Mouse (Mus musculus) neural tube, embryonic 13.5 days (tissue): ENCODE data around the gene Copg2. TPM values are rescaled to one million over a fixed set of nuclear protein-coding genes. Genes with fewer than 3 reads are reported as not detected.

Experiments
- ATAC-seq: fragments of 200-750 bp; cut with Nextera tagmentation; 2 replicates; pipeline ENCODE4 v1.8.0; 2017; ENCODE audit warnings: low read depth, mild to moderate bottlenecking, moderate TSS enrichment, moderate library complexity
- H3K27ac ChIP-seq: fragments of 300-500 bp; sonication (generic); replicated peaks from 2 replicates; pipeline ENCODE4 v1.5.1; 2015; ENCODE audit warnings: moderate library complexity, mild to moderate bottlenecking, inconsistent platforms
- H3K27me3 ChIP-seq: fragments of 300-500 bp; sonication (generic); 2 replicates; pipeline ENCODE4 v1.6.1; 2015; ENCODE audit warnings: mild to moderate bottlenecking, inconsistent platforms
- H3K36me3 ChIP-seq: fragments of 300-500 bp; sonication (generic); 2 replicates; pipeline ENCODE4 v1.6.1; 2015; ENCODE audit warnings: mild to moderate bottlenecking, inconsistent platforms
- H3K4me1 ChIP-seq: fragments of 300-500 bp; sonication (generic); replicated peaks from 2 replicates; pipeline ENCODE4 v1.6.1; 2015; ENCODE audit warnings: inconsistent platforms
- H3K4me2 ChIP-seq: fragments of 300-500 bp; sonication (generic); 2 replicates; pipeline ENCODE4 v1.6.1; 2015; ENCODE audit warnings: inconsistent platforms, mild to moderate bottlenecking, moderate library complexity
- H3K4me3 ChIP-seq: fragments of 300-500 bp; sonication (generic); 2 replicates; pipeline ENCODE4 v1.5.1; 2015; ENCODE audit warnings: mild to moderate bottlenecking, inconsistent platforms
- H3K9ac ChIP-seq: fragments of 300-500 bp; sonication (generic); 2 replicates; pipeline ENCODE4 v1.6.1; 2015; ENCODE audit warnings: moderate library complexity, mild to moderate bottlenecking, inconsistent platforms
- H3K9me3 ChIP-seq: fragments of 300-500 bp; sonication (generic); 2 replicates; pipeline ENCODE4 v1.6.1; 2016; ENCODE audit warnings: inconsistent platforms
- WGBS: fragments of 180-500 bp; shearing (Covaris S2); methylation state at CpG from one replicate; pipeline ENCODE4 v1.1.7; 2015; 5-methylcytosine and 5-hydroxymethylcytosine counted together
- polyA plus RNA-seq: library from polyadenylated mRNA; unstranded; fragments of >200 nt; fragmentation: Nextera tagmentation; extraction: Ambion mirVana; gene quantifications from 2 replicates; pipeline ENCODE4 v1.2.1, GENCODE M21; 2015

The Copg2 gene
- polyA plus RNA-seq, 1 experiment from 2014 or later: 27.6 TPM

DNA sequence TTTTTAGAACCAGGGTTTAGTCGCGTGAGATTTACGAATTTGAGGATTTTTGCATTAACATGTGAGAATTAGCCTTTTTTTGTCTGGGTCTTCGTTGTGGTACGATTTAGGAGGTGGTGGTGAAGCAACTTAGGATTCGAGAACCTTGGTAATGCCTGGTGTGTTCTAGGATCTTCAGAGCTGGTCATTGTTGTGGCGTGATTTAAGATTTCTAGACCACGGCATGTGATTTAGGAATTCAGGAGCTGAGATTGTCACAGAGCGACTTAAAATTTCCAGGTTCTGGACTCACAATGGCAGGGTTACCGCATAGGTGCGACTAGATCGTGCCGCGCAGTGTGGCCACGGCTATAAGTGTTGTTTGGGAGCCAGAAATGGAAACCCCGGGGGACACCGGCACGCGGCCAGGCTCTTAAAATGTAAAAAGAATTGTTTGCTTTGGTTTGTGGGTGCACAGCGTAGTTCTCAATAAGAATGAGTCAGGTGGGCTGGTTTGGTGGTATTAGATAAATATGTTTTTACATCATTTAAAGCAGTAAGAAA, 158.1 kb downstream of the Copg2 start:
- 46% methylated on average over 20 of the region's 20 CpGs for WGBS
- no peak for ATAC-seq
- H3K9me3 ChIP-seq: peaks cover 42% of the 10 kb centered on the region
- no peaks in the 10 kb centered on the region for H3K27me3 ChIP-seq
- H3K27ac ChIP-seq: peak overlapping the region; percentile 89
- H3K9ac ChIP-seq: peak overlapping the region; percentile 87
- peaks cover 19% of the 10 kb centered on the region for H3K36me3 ChIP-seq
- H3K4me1 ChIP-seq: peaks cover 35% of the 10 kb centered on the region
- peak overlapping the region; percentile 62 for H3K4me2 ChIP-seq
- peak overlapping the region; percentile 62 for H3K4me3 ChIP-seq

DNA sequence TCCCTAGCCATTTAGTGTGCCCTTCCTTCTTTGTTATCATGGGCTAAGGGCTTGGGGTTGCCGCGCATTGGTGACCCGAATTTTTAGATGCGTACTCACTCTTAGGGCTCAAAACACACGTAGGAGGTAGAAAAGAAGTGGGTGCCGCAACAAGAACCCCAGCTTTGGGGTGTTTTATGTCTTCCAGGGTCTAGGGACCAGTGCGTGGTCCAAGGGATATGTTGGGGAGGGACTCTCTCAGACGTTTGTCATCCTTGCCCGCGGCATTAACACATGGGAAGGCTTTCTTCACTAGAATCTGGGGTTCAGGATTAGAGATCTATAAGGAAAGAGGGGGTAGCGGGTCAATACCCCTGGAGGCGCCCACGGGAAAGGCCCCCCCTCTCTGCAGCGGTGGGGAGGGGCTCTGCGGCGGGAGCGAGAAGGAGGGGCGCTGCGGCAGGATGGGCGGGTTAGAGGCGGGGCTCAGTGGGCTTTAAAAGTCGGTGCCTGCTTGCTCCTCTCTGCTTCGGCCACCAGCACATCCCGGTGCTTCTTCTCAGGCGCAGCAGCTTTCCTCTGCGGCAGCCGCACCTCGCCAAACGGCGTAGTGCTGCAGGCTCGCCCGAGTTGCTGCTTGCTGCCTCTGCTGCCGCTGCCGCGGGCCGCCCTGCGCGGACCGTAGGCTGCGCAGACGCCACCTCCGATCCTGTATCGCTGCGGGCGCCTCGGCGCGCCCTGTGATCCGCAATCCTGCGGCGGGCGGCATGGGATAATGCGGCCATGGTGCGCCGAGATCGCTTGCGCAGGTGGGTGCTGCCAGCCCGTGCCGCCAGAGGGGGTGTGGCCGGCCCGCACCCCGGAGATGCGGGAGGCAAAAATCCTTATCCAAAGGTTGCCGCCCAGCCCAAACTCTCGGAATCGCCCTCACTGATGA, 158.8 kb downstream of the Copg2 start:
- H3K9ac ChIP-seq: peak overlapping the region; percentile 87
- no peaks in the 10 kb centered on the region for H3K27me3 ChIP-seq
- peak overlapping the region; percentile 62 for H3K4me3 ChIP-seq
- H3K4me1 ChIP-seq: peaks cover 42% of the 10 kb centered on the region
- H3K27ac ChIP-seq: peak overlapping the region; percentile 89
- H3K4me2 ChIP-seq: peak overlapping the region; percentile 62
- H3K9me3 ChIP-seq: peaks cover 42% of the 10 kb centered on the region
- ATAC-seq: peak; percentile 77
- H3K36me3 ChIP-seq: peaks cover 12% of the 10 kb centered on the region
- 47% methylated on average over 61 of the region's 66 CpGs for WGBS

DNA sequence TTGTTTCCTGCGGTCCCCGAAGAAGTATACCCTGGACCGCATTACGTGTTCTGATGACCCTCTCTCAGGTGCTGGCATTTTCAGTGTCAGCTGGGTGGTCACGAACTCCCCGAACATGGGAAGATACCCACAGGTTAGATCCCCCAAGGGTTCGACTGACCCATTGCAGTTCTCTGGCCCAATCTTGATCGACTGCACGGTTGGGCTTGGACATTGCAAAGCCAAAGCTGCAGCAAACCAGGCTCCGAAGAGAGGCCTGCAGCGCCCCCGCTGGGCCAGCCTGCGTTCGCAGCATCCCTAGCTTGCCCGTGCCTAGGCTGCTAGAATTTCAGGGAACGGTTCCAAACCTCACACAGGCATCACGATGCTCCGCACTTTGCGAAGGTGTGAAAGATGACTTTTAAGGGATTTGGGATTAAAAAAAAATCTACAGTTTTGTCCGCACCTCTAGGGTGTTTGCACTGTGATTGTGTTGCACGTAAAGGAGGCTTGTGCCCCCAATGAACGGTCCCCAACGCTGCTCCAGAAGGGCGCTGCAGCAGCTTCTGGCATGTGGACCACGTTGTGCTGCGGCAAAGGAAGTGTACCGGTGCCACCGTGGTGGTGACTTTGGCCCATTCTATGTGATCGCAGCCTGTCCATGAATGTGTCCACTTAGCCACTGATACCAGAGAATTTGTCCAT, 159.6 kb downstream of the Copg2 start:
- Histone ChIP-seq H3K9ac (peak overlapping the region; percentile 87), H3K4me1 (peaks cover 45% of the 10 kb centered on the region)
- peak; percentile 72 for ATAC-seq

DNA sequence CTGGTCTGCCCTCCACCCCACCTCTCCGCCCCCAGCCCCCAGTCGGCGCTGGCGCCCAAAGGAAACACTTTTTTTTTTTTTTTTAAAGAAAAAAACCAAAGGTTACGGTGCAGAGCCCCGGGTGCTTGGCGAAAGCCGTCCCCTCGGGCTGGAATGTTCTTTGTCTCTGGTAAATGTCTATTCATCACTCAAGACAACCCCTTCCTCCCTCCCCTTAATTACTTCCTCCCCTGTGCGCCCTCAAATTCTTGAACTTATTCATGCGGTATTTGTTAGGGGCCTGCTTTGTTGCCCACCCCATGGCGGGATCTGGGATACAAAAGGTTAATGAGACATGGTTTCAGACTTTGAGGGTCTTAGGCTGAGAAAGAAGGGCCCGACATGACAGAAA, 160.2 kb downstream of the Copg2 start:
- 0 out of 2 replicates have a peak, but pooled peaks have one; percentile 16 for ATAC-seq
- 47% methylated on average over 13 of the region's 13 CpGs for WGBS
- H3K4me1 ChIP-seq: peaks cover 45% of the 10 kb centered on the region
- H3K4me2 ChIP-seq: peak overlapping the region; percentile 62
- peaks cover 42% of the 10 kb centered on the region for H3K9me3 ChIP-seq
- 0 out of 2 replicates have a peak overlapping the region, but pooled peaks have one; percentile 62 for H3K4me3 ChIP-seq
- 0 out of 2 replicates have a peak, but pooled peaks cover 5% of the 10 kb centered on the region for H3K36me3 ChIP-seq
- H3K27me3 ChIP-seq: no peaks in the 10 kb centered on the region
- H3K9ac ChIP-seq: no peak overlapping the region
- peak overlapping the region; percentile 89 for H3K27ac ChIP-seq

More for the DNA sequence above, 159.6 kb downstream of the Copg2 start:
- Histone ChIP-seq H3K9me3 (peaks cover 42% of the 10 kb centered on the region), H3K4me2 (peak overlapping the region; percentile 62), H3K4me3 (peak overlapping the region; percentile 62), H3K27me3 (no peaks in the 10 kb centered on the region), H3K36me3 (0 out of 2 replicates have a peak, but pooled peaks cover 5% of the 10 kb centered on the region), H3K27ac (peak overlapping the region; percentile 89)
- 53% methylated on average over 29 of the region's 29 CpGs for WGBS

DNA sequence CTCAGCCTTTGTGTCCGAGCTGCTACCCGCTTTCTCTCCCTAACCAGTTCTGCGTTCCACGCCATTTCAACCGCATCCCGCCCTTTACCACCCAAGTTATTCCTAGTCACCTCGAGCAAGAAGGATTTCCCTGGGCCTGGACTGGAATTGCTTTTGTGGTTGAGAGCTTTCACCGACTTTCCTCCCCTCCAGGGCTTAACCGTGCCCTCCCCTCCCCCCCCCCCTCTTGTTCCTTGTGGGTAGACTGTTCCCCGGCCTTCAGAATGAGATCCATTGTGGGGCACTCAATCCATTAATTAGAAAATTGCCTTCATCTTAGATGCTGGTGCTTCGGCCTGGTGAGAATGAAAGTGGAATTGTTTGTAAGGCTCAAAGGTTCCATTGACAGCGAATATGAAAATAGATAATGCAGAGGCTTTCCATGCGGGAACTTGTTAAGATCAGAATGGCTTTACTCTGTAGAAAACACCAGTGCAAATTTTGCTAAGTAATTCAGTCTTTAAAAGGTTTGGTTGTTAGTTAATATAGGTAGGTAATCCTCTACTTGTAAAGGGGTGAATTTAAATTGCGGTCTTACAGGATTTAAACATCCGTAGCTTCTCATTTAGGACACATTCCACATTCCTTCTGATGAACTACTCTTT, 160.7 kb downstream of the Copg2 start:
- ATAC-seq: no peak
- Histone ChIP-seq H3K27ac (peak overlapping the region; percentile 89), H3K36me3 (0 out of 2 replicates have a peak, but pooled peaks cover 4% of the 10 kb centered on the region), H3K27me3 (no peaks in the 10 kb centered on the region), H3K4me3 (peak overlapping the region; percentile 20), H3K4me2 (peak overlapping the region; percentile 62), H3K4me1 (peaks cover 45% of the 10 kb centered on the region), H3K9me3 (peaks cover 42% of the 10 kb centered on the region), H3K9ac (peak overlapping the region; percentile 52)
- WGBS: 42% methylated on average over 15 of the region's 15 CpGs

DNA sequence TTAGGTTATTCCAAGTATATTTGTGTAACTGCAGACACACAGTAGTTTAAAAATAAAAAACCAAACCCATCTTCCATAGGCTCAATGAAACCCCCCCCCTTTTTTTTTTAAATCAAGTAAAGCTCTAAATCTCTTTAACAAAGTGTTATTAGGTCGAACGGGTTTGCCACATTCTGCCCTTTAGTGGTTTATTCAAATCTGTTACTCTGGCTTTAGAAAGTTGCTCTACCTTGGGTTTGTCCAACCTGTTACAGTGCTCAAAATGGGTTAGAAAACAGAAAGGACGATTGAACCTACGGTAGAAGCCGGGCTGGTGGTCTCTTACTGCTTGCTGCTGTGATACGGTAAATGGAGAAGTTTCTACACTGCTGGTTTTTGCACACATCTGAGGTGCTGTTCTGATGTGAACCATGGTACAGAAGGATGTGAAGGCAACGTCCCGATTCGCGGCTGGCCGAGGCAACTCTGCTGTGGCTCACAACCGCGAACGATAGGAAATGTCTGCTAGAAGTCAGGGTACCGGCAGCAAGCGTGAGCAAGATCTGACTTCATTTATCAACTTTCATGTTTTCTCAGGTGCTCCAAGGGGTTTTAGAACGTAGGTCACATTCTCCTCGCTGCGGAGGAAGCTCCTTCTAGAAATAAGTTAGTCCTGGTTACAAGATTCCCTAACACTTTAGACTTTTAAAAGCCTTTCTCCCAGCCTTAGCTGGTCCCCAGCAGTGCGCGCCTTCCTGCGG, 161.4 kb downstream of the Copg2 start:
- no peaks in the 10 kb centered on the region for H3K36me3 ChIP-seq
- peak overlapping the region; percentile 62 for H3K4me2 ChIP-seq
- H3K4me1 ChIP-seq: peaks cover 39% of the 10 kb centered on the region
- ATAC-seq: no peak
- peak overlapping the region; percentile 20 for H3K4me3 ChIP-seq
- WGBS: 51% methylated on average over 22 of the region's 22 CpGs
- peak overlapping the region; percentile 52 for H3K9ac ChIP-seq
- no peaks in the 10 kb centered on the region for H3K27me3 ChIP-seq
- peaks cover 41% of the 10 kb centered on the region for H3K9me3 ChIP-seq
- peak overlapping the region; percentile 89 for H3K27ac ChIP-seq

DNA sequence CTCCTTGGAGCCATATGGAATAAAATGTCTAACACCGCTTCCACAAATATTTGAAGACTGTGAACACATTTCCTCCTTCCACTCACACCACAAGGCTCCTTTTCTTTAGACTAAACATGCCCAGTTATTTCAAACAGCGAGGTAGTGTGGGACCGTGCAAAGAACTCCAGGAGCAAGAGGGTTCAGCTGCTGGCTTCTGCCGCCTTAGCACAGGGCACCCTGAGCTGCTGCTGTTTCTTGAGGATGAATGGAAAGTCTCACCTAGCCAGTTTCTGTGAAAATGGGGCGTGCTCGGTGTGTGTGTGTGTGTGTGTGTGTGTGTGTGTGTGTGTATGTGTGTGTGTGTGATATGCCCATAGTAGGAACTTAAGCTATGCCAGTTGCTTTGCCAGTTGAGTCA, 162.1 kb downstream of the Copg2 start:
- no peaks in the 10 kb centered on the region for H3K36me3 ChIP-seq
- no peak for ATAC-seq
- no peak overlapping the region for H3K9ac ChIP-seq
- H3K27ac ChIP-seq: peak overlapping the region; percentile 89; the same call in 1 of the 2 replicates
- peaks cover 34% of the 10 kb centered on the region for H3K9me3 ChIP-seq
- no peaks in the 10 kb centered on the region for H3K27me3 ChIP-seq
- H3K4me1 ChIP-seq: peaks cover 37% of the 10 kb centered on the region
- H3K4me2 ChIP-seq: peak overlapping the region; percentile 62; the same call in 1 of the 2 replicates
- H3K4me3 ChIP-seq: no peak overlapping the region
- 64% methylated on average over 6 of the region's 6 CpGs for WGBS

DNA sequence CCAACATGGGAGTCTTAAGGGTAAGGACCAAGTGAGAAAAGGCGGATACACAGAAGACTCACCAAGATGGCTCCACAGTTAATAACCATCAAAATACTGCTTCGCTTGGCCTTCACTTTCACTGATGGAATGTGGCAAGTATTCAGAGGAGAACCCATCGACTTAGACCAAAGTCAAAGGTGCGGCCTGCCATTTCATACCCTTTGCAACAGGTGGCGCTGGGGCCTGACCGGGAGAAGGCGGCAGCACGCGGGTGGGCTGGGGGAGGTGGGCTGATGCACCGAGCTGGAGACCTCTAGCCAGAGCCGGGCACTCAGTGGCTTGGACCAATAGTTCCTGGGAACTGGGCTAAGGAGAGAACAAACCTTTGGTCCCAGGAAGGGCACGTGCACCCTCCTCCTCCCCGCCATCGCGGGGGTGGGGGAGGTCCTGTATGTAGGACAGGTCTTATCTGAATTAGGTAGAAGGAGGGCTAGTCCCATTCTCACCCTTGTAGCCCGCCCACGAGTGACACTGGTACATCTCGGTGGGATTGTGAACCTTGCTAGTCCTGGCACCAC, 163.9 kb downstream of the Copg2 start:
- no peak overlapping the region; the same call in 1 of the 2 replicates for H3K27ac ChIP-seq
- 51% methylated on average over 18 of the region's 18 CpGs for WGBS
- peaks cover 39% of the 10 kb centered on the region for H3K4me1 ChIP-seq
- no peak overlapping the region for H3K4me3 ChIP-seq
- no peak overlapping the region for H3K4me2 ChIP-seq
- H3K36me3 ChIP-seq: no peaks in the 10 kb centered on the region
- ATAC-seq: no peak
- H3K9ac ChIP-seq: no peak overlapping the region
- H3K27me3 ChIP-seq: no peaks in the 10 kb centered on the region
- peaks cover 18% of the 10 kb centered on the region for H3K9me3 ChIP-seq

DNA sequence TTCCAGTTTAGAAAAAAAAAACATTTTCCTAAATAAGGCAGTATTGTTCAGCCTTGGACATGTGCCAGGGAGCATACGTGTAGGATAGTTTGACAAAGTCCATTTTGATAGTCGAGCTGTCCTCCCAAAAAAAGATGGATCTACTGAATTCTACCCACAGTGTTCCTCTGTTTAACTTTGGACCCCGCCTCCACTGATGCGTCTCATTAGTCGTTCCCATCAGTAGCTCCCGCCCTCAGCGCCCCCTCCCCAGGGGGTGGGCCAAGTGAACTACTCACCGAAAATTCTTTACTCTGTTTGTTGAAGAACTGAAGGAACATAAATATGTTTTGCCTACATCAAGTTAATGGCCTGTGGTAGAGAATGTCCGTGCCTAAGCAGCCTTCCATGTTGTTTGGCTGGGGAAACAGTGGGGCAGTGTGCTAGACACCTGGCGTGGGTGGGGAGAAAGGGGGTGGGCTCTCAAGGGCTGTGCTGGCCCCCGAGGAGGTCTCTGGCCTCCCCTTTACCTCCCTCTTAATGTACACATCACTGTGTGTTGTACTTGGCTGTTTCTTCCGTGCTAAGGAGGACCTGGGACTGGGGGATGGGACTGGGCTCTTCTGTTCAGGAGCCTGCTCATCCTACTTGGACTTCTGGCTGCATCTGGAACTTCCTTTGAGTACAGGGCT, 166.2 kb downstream of the Copg2 start:
- WGBS: 47% methylated on average over 12 of the region's 12 CpGs
- peaks cover 36% of the 10 kb centered on the region for H3K4me1 ChIP-seq
- H3K27ac ChIP-seq: no peak overlapping the region
- peak; percentile 24; the same call in 1 of the 2 replicates for ATAC-seq
- no peaks in the 10 kb centered on the region for H3K36me3 ChIP-seq
- H3K4me2 ChIP-seq: no peak overlapping the region
- H3K9me3 ChIP-seq: no peaks in the 10 kb centered on the region
- H3K9ac ChIP-seq: no peak overlapping the region
- H3K4me3 ChIP-seq: no peak overlapping the region
- no peaks in the 10 kb centered on the region for H3K27me3 ChIP-seq

DNA sequence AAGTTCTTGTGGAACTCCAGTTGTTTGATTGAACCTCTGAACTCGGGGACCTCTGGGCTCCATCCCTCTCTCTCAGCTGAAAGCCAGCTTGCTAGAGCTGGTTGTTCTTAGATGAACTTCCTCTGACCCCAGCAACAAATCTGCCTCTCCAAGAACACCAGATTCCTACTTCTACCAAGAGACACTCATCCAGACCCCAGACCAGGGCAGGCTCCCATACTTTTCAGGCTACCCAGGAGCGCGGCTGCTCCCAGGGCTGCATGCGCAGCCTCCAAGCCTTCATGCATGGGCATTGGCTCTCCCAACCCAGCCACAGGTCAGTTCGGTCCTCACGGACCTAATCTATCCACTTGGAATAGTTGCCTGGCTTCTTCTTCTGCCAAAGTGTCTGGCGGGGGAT, 173.3 kb downstream of the Copg2 start, which contains the start of gene Mest:
Gene Mest, plus strand, starts transcription at position 217 of the 400 bp plus-strand sequence.
- no peak within 1 kb of the TSS for H3K4me3 ChIP-seq
- no peaks in the 10 kb centered on the region for H3K36me3 ChIP-seq
- 71% methylated on average over 7 of the region's 7 CpGs for WGBS
- H3K4me1 ChIP-seq: peaks cover 16% of the 10 kb centered on the region
- H3K9ac ChIP-seq: no peak within 1 kb of the TSS
- no peak within 1 kb of the TSS for H3K4me2 ChIP-seq
- no peak for ATAC-seq
- peak within 1 kb of the TSS; percentile 54 for H3K27ac ChIP-seq
- no peaks in the 10 kb centered on the region for H3K27me3 ChIP-seq
- no peaks in the 10 kb centered on the region for H3K9me3 ChIP-seq
